Comparison of ENCODE assay signal across 15 mouse cellular contexts in genomic region chr14:117151621-117152020, GRCm38 (mm10).
"Had no signal": no experiment of that assay in that cellular context is flagged by ENCODE, and none has a peak within 500 bp of the region (broad histone marks: within the 10 kb centered on the region; RNA-seq: fewer than 3 reads in every experiment).

No protein-coding gene starts in this region.

- H3K36me3 ChIP-seq: liver, embryonic 12.5 days; midbrain, embryonic 12.5 days; neural tube, embryonic 12.5 days; stomach, embryonic 15.5 days had no signal

- H3K4me3 ChIP-seq: liver, embryonic 12.5 days; midbrain, embryonic 12.5 days; neural tube, embryonic 12.5 days; stomach, embryonic 15.5 days had no signal

- H3K4me2 ChIP-seq: liver, embryonic 12.5 days; lung, embryonic 14.5 days; midbrain, embryonic 12.5 days; neural tube, embryonic 12.5 days; stomach, embryonic 15.5 days had no signal

- H3K27me3 ChIP-seq: liver, embryonic 12.5 days; midbrain, embryonic 12.5 days; neural tube, embryonic 12.5 days; stomach, embryonic 15.5 days had no signal

- ATAC-seq: liver, embryonic 12.5 days; midbrain, embryonic 16.5 days had no signal

- DNase-seq: lung, adult 18-20 months; lung, embryonic 14.5 days; lung, postnatal 10 days; lung, postnatal 4 days; right cerebral cortex, postnatal 14 days; thymus, adult 2 months; thymus, postnatal 25 days; thymus, postnatal 4 days had no signal

- H3K4me1 ChIP-seq: liver, embryonic 12.5 days; midbrain, embryonic 12.5 days; neural tube, embryonic 12.5 days; stomach, embryonic 15.5 days had no signal

- H3K27ac ChIP-seq: liver, embryonic 12.5 days; liver, embryonic 14.5 days; midbrain, embryonic 12.5 days; neural tube, embryonic 12.5 days; stomach, embryonic 15.5 days; stomach, postnatal 0 days had no signal

- H3K9ac ChIP-seq: liver, embryonic 12.5 days; liver, embryonic 14.5 days; lung, embryonic 14.5 days; midbrain, embryonic 12.5 days; neural tube, embryonic 12.5 days; stomach, embryonic 15.5 days had no signal

- H3K9me3 ChIP-seq: liver, embryonic 12.5 days; midbrain, embryonic 12.5 days; neural tube, embryonic 12.5 days; stomach, embryonic 15.5 days had no signal
